Mouse (Mus musculus) G1E (cell line): ENCODE data around the gene 1700102P08Rik. TPM values are rescaled to one million over a fixed set of nuclear protein-coding genes. Genes with fewer than 3 reads are reported as not detected.

Experiments used
- ATAC-seq: 2 replicates; pipeline ENCODE4 v1.8.0; 2016; ENCODE audit warnings: mild to moderate bottlenecking; ENCODE audit not compliant: insufficient number of reproducible peaks, poor library complexity, low FRiP score, severe bottlenecking; ENCODE audit errors: extremely low read depth
- DNase-seq: peaks from one replicate; pipeline ENCODE4 v3.0.0; 2012; ENCODE audit warnings: low spot score
- H3K27me3 ChIP-seq: 2 replicates; pipeline ENCODE4 v1.6.1; 2012; ENCODE audit warnings: mild to moderate bottlenecking, low read length, inconsistent platforms; ENCODE audit not compliant: insufficient read depth
- H3K36me3 ChIP-seq: replicated peaks from 2 replicates; pipeline ENCODE3; 2012; ENCODE audit warnings: mild to moderate bottlenecking, inconsistent platforms
- H3K4me1 ChIP-seq: 2 replicates; pipeline ENCODE4 v1.6.1; 2012; ENCODE audit warnings: low read depth, low read length, inconsistent platforms, mixed read lengths; ENCODE audit not compliant: insufficient read depth
- H3K4me3 ChIP-seq: 2 replicates; pipeline ENCODE4 v1.5.1; 2012; ENCODE audit warnings: low read depth, mild to moderate bottlenecking, inconsistent platforms, low read length, moderate library complexity, mixed read lengths
- H3K9me3 ChIP-seq: replicated peaks from 2 replicates; pipeline ENCODE4 v1.6.1; 2012; ENCODE audit warnings: inconsistent platforms
- CTCF ChIP-seq: IDR thresholded peaks from 2 replicates; pipeline ENCODE4 v1.5.1; 2012; ENCODE audit warnings: low read depth, low read length, inconsistent platforms, mixed read lengths
- GATA1 ChIP-seq: IDR thresholded peaks from 2 replicates; pipeline ENCODE4 v1.6.1; 2012; ENCODE audit warnings: borderline replicate concordance, low read length, inconsistent platforms, mixed read lengths
- GATA2 ChIP-seq: IDR thresholded peaks from 2 replicates; pipeline ENCODE4 v1.6.1; 2012; ENCODE audit warnings: low read depth, low read length, inconsistent platforms, borderline replicate concordance
- POLR2AphosphoS5 ChIP-seq: IDR thresholded peaks from 2 replicates; pipeline ENCODE4 v1.6.1; 2012; ENCODE audit warnings: low read depth, low read length, inconsistent platforms; ENCODE audit not compliant: insufficient replicate concordance
- TAL1 ChIP-seq: conservative IDR thresholded peaks from 2 replicates; pipeline ENCODE4 v1.6.1; 2012; ENCODE audit warnings: low read depth, low read length, inconsistent platforms, mixed read lengths
- polyA plus RNA-seq: library from polyadenylated mRNA; stranded (reverse); fragments of >175 nt; gene quantifications from 2 replicates; pipeline ENCODE4 v1.2.3, GENCODE M21; 2012
- total RNA-seq, 2 experiments: library from RNA; stranded (forward) in 1 of 2; stranded (reverse) in 1 of 2; fragments of 200-1000 nt in 1 of 2; fragments of >200 nt in 1 of 2; fragmentation: Nextera tagmentation in 1 of 2; gene quantifications; 2 replicates each; pipeline ENCODE4 v1.2.3; 2014 to 2017

1700102P08Rik gene
- total and polyA plus RNA-seq, 3 experiments: 0.29 to 0.44 TPM; not detected in 1

DNA sequence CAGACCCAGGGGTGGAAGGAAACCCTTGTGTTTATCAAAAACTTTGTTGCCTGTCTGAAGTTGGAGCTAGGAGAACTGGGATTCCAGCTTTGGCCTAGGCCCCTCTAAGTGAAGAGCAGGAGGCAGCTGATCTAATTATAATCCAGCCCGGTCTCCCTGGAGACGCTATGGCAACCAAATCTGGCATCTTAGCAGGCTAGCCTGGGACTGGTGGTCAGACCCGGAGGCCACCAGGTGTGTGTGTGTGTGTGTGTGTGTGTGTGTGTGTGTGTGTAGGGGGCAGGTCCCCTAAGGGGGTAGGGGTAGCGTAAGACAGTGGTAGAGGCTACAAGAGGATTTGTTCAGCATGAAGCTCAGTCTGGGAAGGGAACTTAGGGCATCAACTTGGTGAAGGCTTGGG lies 57.3 kb downstream of the 1700102P08Rik start:
- Histone ChIP-seq H3K36me3 (peaks cover 38% of the 10 kb centered on the region), H3K27me3 (no peaks in the 10 kb centered on the region), H3K4me3 (peak overlapping the region; percentile 76; the same call in 1 of the 2 replicates), H3K9me3 (no peaks in the 10 kb centered on the region), H3K4me1 (peaks cover 48% of the 10 kb centered on the region)
- ATAC-seq (no peak), DNase-seq (no peak)
- TF ChIP-seq GATA2: no peak
- no peak for TF ChIP-seq TAL1
- TF ChIP-seq CTCF: no peak
- no peak for TF ChIP-seq GATA1
- TF ChIP-seq POLR2AphosphoS5: no peak

DNA sequence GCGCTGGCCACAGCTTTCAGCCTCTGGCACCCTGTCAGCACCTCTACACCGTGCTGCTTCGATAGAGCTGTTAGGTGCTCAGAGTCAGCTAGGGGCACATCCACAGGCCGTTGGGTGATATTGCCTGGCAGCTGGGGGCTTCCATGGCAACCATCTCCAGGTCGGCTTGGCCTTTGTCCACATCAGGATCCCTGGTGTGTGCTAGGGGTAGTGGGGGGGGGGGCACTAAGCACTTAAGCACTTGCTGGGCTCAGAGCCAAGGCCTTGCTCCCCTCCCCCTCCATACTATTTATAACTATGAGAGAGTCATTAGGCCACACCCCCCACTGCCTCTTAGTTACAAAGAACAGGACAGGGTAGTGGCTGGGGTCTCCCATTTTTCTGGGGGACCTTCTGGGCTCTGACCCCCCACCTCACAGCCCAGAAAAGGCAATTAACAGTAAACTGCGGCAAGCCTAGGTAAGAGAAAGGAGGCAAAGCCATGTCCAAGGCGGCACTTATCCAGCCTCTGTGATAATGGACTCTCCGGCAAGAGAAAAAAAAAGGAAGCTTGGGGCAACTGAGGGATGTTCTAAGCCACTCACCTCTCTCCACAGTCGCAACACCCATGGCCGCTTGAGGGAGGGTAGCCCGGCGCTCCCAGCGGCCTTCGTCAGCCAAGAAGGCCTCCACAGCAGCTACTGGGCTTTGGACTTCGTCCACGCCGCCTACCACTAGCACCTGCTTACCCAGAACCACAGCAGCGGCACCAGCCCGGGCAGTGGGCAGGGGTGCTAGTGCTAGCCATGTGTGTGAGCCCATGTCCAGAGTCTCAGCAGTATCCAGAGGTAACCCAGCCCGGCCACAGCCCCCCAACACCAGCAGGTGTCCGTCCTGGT lies 57.9 kb downstream of the 1700102P08Rik start:
- Histone ChIP-seq H3K36me3 (peaks cover 38% of the 10 kb centered on the region), H3K27me3 (no peaks in the 10 kb centered on the region), H3K9me3 (no peaks in the 10 kb centered on the region), H3K4me1 (peaks cover 51% of the 10 kb centered on the region), H3K4me3 (peak overlapping the region; percentile 76)
- ATAC-seq: no peak
- peak; percentile 52 for DNase-seq
- TF ChIP-seq CTCF (no peak), TAL1 (no peak), POLR2AphosphoS5 (no peak), GATA2 (no peak), GATA1 (no peak)

DNA sequence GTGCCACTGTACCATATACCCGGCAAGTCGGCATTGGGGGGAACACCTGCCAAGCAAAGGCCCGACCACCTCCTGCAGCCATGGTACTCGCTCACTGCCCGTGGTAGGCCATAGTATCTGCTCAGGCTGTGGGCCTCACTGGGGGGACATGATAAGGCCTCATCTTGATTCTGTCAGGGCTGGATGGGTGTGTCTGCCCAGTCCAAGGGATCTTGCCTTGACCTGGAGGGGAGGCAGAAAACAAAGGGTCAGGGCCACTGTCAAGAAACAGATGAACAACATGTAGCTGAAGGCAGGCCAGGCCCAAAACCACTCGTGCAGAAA lies 58.5 kb downstream of the 1700102P08Rik start:
- TF ChIP-seq CTCF (no peak), GATA1 (no peak), POLR2AphosphoS5 (no peak), TAL1 (0 out of 2 replicates have a peak, but pooled peaks have one; percentile 27), GATA2 (no peak)
- Histone ChIP-seq H3K4me1 (peaks cover 57% of the 10 kb centered on the region), H3K36me3 (peaks cover 38% of the 10 kb centered on the region), H3K27me3 (no peaks in the 10 kb centered on the region), H3K4me3 (peak overlapping the region; percentile 76), H3K9me3 (no peaks in the 10 kb centered on the region)
- ATAC-seq: peak; percentile 46; the same call in 1 of the 2 replicates
- DNase-seq: peak; percentile 62

DNA sequence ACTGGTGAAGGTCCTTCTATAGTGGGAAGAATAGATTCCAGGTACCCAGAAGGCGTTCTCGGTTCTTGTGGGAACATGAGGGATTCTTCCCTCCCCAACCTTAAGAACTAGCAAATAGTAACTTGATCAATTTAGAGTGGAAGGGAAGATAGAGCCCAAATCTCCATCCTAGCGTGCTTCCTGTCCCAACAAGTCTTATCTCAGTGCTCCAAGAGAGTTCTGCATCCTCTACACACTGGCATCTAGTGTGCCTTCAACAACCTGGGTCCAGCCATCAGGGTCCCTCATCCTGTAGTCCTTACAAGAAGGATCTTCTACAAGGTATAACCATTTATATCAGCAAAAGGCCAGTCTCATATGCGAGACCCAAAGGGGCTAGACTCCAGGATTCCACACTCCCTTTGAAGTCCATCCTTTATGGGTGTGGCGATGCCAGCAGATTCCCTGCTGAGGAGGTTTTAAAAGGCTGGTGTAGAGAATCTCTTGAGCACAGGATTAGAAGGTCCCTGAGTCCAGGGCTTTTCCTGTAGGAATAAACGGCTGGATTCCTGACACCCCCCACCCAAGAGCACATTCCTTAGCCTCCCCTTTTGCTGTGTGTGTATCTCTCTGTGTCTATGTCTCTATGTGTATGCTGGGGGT lies 59.0 kb downstream of the 1700102P08Rik start:
- H3K27me3 ChIP-seq: no peaks in the 10 kb centered on the region
- H3K4me1 ChIP-seq: peaks cover 62% of the 10 kb centered on the region
- H3K36me3 ChIP-seq: peaks cover 38% of the 10 kb centered on the region
- DNase-seq (peak; percentile 41), ATAC-seq (no peak)
- TF ChIP-seq GATA1 (no peak), POLR2AphosphoS5 (no peak), CTCF (no peak), TAL1 (peak; percentile 12; the same call in 1 of the 2 replicates), GATA2 (no peak)
- peak overlapping the region; percentile 76 for H3K4me3 ChIP-seq
- H3K9me3 ChIP-seq: no peaks in the 10 kb centered on the region

DNA sequence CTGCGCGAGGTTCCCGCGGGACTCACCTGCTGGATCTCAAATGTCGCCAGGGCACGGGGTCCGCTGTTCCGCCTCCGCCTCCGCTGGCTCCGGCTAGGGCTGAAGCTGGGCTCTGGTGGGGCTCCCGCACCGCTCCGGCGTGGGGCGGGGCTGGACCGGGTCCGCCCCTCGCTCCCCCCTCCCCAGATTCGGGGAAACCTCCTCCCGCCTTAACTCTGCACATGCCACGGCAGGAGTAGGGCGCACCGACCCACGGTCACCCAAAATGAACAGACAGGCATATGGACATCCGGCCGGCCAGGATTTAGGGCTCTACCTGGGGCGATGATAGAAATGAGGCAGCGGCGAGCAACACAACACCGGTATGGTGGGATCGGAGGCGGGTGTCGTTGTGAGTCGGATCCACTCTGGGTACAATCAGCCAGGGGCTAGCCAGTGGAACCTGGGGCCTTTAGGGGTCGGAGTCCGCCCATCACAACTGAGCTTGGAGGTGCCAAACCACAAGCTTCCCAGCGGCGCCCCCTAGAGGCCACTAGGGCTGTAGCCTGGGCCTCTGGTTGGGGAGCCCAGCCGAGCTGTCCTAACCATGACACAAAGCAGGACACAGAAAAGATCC lies 59.8 kb downstream of the 1700102P08Rik start:
- H3K4me3 ChIP-seq: peak overlapping the region; percentile 76
- H3K27me3 ChIP-seq: no peaks in the 10 kb centered on the region
- peaks cover 37% of the 10 kb centered on the region for H3K36me3 ChIP-seq
- TF ChIP-seq GATA2: no peak
- TF ChIP-seq GATA1: no peak
- peak; percentile 88 for TF ChIP-seq CTCF
- H3K4me1 ChIP-seq: peaks cover 64% of the 10 kb centered on the region
- H3K9me3 ChIP-seq: no peaks in the 10 kb centered on the region
- ATAC-seq (peak; percentile 64), DNase-seq (peak; percentile 82)

DNA sequence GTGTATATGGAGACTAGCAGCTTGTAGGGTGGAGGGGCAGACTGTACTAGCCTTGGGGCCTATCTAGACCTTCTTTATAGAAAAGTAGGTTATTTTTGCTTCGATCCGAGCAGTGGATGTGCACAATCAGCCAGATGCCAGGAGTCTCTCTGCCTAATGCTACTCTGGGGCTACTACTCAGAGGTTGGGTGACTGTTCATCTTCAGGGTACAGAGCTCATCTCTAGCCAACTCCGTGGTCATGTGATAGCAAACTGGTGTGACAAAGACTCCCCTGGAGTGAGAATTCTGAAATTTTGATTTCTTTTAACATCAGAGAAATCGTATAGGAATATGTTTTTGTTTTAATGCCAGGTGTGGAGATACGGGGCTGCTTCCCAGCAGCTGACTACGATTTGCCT lies 60.3 kb downstream of the 1700102P08Rik start:
- H3K4me3 ChIP-seq: peak overlapping the region; percentile 76; the same call in 1 of the 2 replicates
- ATAC-seq: no peak
- TF ChIP-seq GATA2: no peak
- no peak for TF ChIP-seq TAL1
- TF ChIP-seq CTCF: no peak
- TF ChIP-seq POLR2AphosphoS5: no peak
- no peak for TF ChIP-seq GATA1
- no peaks in the 10 kb centered on the region for H3K9me3 ChIP-seq
- peaks cover 32% of the 10 kb centered on the region for H3K36me3 ChIP-seq
- no peak for DNase-seq
- no peaks in the 10 kb centered on the region for H3K27me3 ChIP-seq
- H3K4me1 ChIP-seq: peaks cover 68% of the 10 kb centered on the region
